Comparison of ENCODE assay signal across 34 mouse cellular contexts in the genomic region with DNA sequence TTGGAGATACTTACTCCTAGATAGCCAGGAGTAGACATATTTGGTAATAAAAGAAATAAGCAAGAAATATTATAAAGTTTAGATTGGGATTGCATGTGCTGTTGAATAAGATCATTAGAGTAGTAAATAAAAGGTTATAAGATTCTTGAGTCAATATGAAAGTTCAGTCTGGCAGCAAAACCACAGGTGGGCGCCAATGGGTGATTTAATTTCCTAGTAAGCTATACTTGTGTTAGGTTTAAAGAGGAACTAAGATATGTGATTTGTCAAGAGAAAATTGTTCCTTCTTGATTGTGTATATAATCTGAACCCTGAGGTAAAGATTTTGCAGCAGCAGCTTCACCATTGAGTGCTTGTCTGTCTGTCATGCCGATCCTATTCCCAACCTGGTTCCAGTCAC. TPM values are rescaled to one million over a fixed set of nuclear protein-coding genes. Genes with fewer than 3 reads are reported as not detected.
DNase-seq lines count a peak whose midpoint lies in the region; ATAC-seq and TF ChIP-seq lines count a peak whose summit lies in the region.
"Had no signal": no experiment of that assay in that cellular context is flagged by ENCODE, and none has a peak within 500 bp of the region (broad histone marks: within the 10 kb centered on the region; RNA-seq: fewer than 3 reads in every experiment).

No protein-coding gene starts in this region.

- dilution Hi-C loops in CH12.LX (cut with MboI; ENCODE audit: extremely low pct_ligation_motif_present, extremely low pct_unique_long_range_greater_than_20kb, low sequenced_read_pairs), result no loop called here

- H3K4me2 ChIP-seq in CH12.LX (ENCODE audit: insufficient read depth, low read depth, poor library complexity, severe bottlenecking), result no peak overlapping the region
- H3K4me2 ChIP-seq: embryonic facial prominence, embryonic 13.5 days; forebrain, embryonic 13.5 days; heart, embryonic 13.5 days; hindbrain, embryonic 12.5 days; hindbrain, embryonic 15.5 days had no signal

- TF ChIP-seq POLR2A in CH12.LX (IDR thresholded peaks at IDR 0.05; ENCODE audit: low read depth, low read length), result no peak

- no peaks in the 10 kb centered on the region for H3K9me3 ChIP-seq in CH12.LX (replicated peaks; ENCODE audit: low read length)
- H3K9me3 ChIP-seq: G1E had no signal

- peak; percentile 6 for DNase-seq in lung, postnatal 25 days (ENCODE audit: low spot score)
- no peak for DNase-seq in lung, postnatal 14 days
- DNase-seq in B cell, adult 2 months, result peak; percentile 46 to 52
- peak; percentile 33 for DNase-seq in CH12.LX (ENCODE audit: extremely low read depth)
- no peak for DNase-seq in embryo, embryonic 9.5 days (ENCODE audit: extremely low spot score)
- DNase-seq: adrenal gland, postnatal 10 days; adrenal gland, postnatal 36 days; cerebellum, adult 11 months; cerebellum, adult 2 months; cerebellum, adult 9-11 months; cerebellum, postnatal 25 days; gastrocnemius, postnatal 10 days; gastrocnemius, postnatal 36 days; heart, adult 2 months; heart, postnatal 14 days had no signal

- in situ Hi-C loops in CH12.LX (cut with MboI; ENCODE audit: low pct_ligation_motif_present, low pct_unique_long_range_greater_than_20kb, low sequenced_read_pairs), result no loop called here

- H3K79me2 ChIP-seq in CH12.LX (replicated peaks; ENCODE audit: control insufficient read depth, extremely low read depth, insufficient read depth, poor library complexity, severe bottlenecking), result no peaks in the 10 kb centered on the region

- no peak for TF ChIP-seq RAD21 in CH12.LX (IDR thresholded peaks at IDR 0.05; ENCODE audit: low read depth, low read length)

- ATAC-seq in megakaryocyte, adult 5-6 weeks (ENCODE audit: poor library complexity, severe bottlenecking), result 0 out of 2 replicates have a peak, but pooled peaks have one; percentile 20
- no peak for ATAC-seq in erythroblast, adult 5-6 weeks (replicated peaks; ENCODE audit: low FRiP score, poor library complexity, severe bottlenecking)
- ATAC-seq: forebrain, embryonic 13.5 days; forebrain, embryonic 16.5 days; Patski had no signal

- no peak for TF ChIP-seq CTCF in CH12.LX (conservative IDR thresholded peaks at IDR 0.05 in 1 of 2, IDR thresholded peaks at IDR 0.05 in 1 of 2; ENCODE audit: low read depth in 2 of 2, low read length in 2 of 2)

- no peaks in the 10 kb centered on the region for H3K36me3 ChIP-seq in CH12.LX (replicated peaks in 1 of 2; ENCODE audit: control insufficient read depth in 1 of 2, insufficient read depth in 1 of 2, low read length in 1 of 2)
- H3K36me3 ChIP-seq: embryonic facial prominence, embryonic 10.5 days; embryonic facial prominence, embryonic 13.5 days; forebrain, embryonic 10.5 days; G1E; heart, embryonic 10.5 days; heart, embryonic 13.5 days; hindbrain, embryonic 12.5 days; hindbrain, embryonic 15.5 days had no signal

- H3K27me3 ChIP-seq in CH12.LX (replicated peaks), result peaks cover 2% of the 10 kb centered on the region
- H3K27me3 ChIP-seq: embryonic facial prominence, embryonic 13.5 days; forebrain, embryonic 13.5 days; heart, embryonic 13.5 days; hindbrain, embryonic 12.5 days; hindbrain, embryonic 15.5 days; Patski had no signal

- TF ChIP-seq EP300 in CH12.LX (IDR thresholded peaks at IDR 0.05; ENCODE audit: low read length), result peak; percentile 59

- no peak overlapping the region for H3K27ac ChIP-seq in CH12.LX (ENCODE audit: insufficient read depth, low read depth)
- H3K27ac ChIP-seq: embryonic facial prominence, embryonic 10.5 days; embryonic facial prominence, embryonic 13.5 days; forebrain, embryonic 10.5 days; forebrain, embryonic 13.5 days; heart, adult 2 months; heart, embryonic 10.5 days; heart, embryonic 13.5 days; hindbrain, embryonic 12.5 days; hindbrain, embryonic 15.5 days had no signal

- peaks cover 0 to 19% of the 10 kb centered on the region in 2 experiments; a peak in 3 of 4 replicates for H3K4me1 ChIP-seq in CH12.LX (ENCODE audit: control insufficient read depth in 1 of 2, insufficient read depth in 2 of 2)
- H3K4me1 ChIP-seq: embryonic facial prominence, embryonic 10.5 days; embryonic facial prominence, embryonic 13.5 days; forebrain, embryonic 10.5 days; forebrain, embryonic 13.5 days; heart, embryonic 10.5 days; heart, embryonic 13.5 days; hindbrain, embryonic 12.5 days; hindbrain, embryonic 15.5 days had no signal

- no peak overlapping the region for H3K9ac ChIP-seq in CH12.LX (ENCODE audit: insufficient read depth, low read depth)
- H3K9ac ChIP-seq: embryonic facial prominence, embryonic 13.5 days; forebrain, embryonic 13.5 days; heart, embryonic 13.5 days; hindbrain, embryonic 12.5 days; hindbrain, embryonic 15.5 days had no signal

- no peak overlapping the region for H3K4me3 ChIP-seq in CH12.LX (replicated peaks in 1 of 3; ENCODE audit: low read depth in 2 of 3, low read length in 2 of 3, poor library complexity in 1 of 3)
- H3K4me3 ChIP-seq: embryonic facial prominence, embryonic 10.5 days; embryonic facial prominence, embryonic 13.5 days; forebrain, embryonic 10.5 days; forebrain, embryonic 13.5 days; heart, adult 2 months; heart, embryonic 10.5 days; heart, embryonic 13.5 days; hindbrain, embryonic 12.5 days; hindbrain, embryonic 15.5 days had no signal

TF ChIP-seq in CH12.LX, 34 proteins besides CTCF, POLR2A, EP300 and RAD21:
- TF ChIP-seq BHLHE40 (IDR thresholded peaks at IDR 0.05; ENCODE audit: low read depth, low read length), result peak; percentile 29; the same call in 1 of the 2 replicates
- TF ChIP-seq JUND (conservative IDR thresholded peaks at IDR 0.05; ENCODE audit: low read depth, low read length), result peak; percentile 28; the same call in 1 of the 2 replicates
- TF ChIP-seq KAT2A (IDR thresholded peaks at IDR 0.05; ENCODE audit: insufficient replicate concordance, low read length), result no peak
- no peak for TF ChIP-seq MXI1 (IDR thresholded peaks at IDR 0.05; ENCODE audit: low read depth, low read length)
- peak; percentile 51; the same call in 1 of the 2 replicates for TF ChIP-seq IRF4 (IDR thresholded peaks at IDR 0.05; ENCODE audit: low read depth, low read length)
TF ChIP-seq in CH12.LX: peak in this region for 3.

RNA-seq across cellular contexts. Expression of gene Scgb2b26, which starts 44.0 kb away (rescaled TPM):
- total RNA-seq in CH12.LX (2012; rRNA removed) (not detected in 2 replicates), CH12.LX (2014; rRNA removed) (not detected in 2 replicates)
- polyA plus RNA-seq in CH12.LX (2012; ENCODE audit: insufficient read length, low read depth), result not detected in 2 replicates
- not detected in 2 replicates for total RNA-seq in megakaryocyte, adult 5-6 weeks (2015)
- total RNA-seq in megakaryocyte, adult 5-6 weeks (2017), result not detected in 2 replicates
- not detected in 2 replicates for total RNA-seq in erythroblast, adult 5-6 weeks (2015; ENCODE audit: low replicate concordance)
- total RNA-seq in erythroblast, adult 5-6 weeks (2017; ENCODE audit: low replicate concordance), result not detected in 2 replicates
- total RNA-seq: adrenal gland, adult 18-20 months; adrenal gland, postnatal 10 days; adrenal gland, postnatal 36 days; common myeloid progenitor, adult 5-6 weeks; G1E; gastrocnemius, adult 18-20 months; gastrocnemius, postnatal 10 days; gastrocnemius, postnatal 36 days; granulocyte monocyte progenitor cell, adult 5-6 weeks; heart, adult 2 months; heart, postnatal 14 days; hematopoietic stem cell, adult 5-6 weeks had no signal
- polyA plus RNA-seq: cerebellum, adult 2 months; embryonic facial prominence, embryonic 10.5 days; embryonic facial prominence, embryonic 13.5 days; forebrain, embryonic 10.5 days; forebrain, embryonic 13.5 days; forebrain, embryonic 16.5 days; G1E; heart, adult 2 months; heart, embryonic 10.5 days; heart, embryonic 13.5 days; heart, embryonic 16.5 days; hindbrain, embryonic 12.5 days; hindbrain, embryonic 15.5 days; Patski had no signal

Comparison
In these comparisons a context has a peak if more than half of its experiments do, and no peak if none do; other contexts are left out.
1. DNase-seq: peak in lung, postnatal 25 days (single experiment), B cell, adult 2 months (2 of 2) and CH12.LX (single experiment); none in lung, postnatal 14 days (single experiment) and embryo, embryonic 9.5 days (single experiment).